In genomic region chr17:56510970-56511706, GRCm38 (mm10) we compare ENCODE assay signal across 8 mouse cellular contexts. TPM values are rescaled to one million over a fixed set of nuclear protein-coding genes. Genes with fewer than 3 reads are reported as not detected.
DNase-seq lines count a peak whose midpoint lies in the region; ATAC-seq and TF ChIP-seq lines count a peak whose summit lies in the region.

No protein-coding gene starts in this region.

- peak overlapping the region; percentile 32 for H3K4me3 ChIP-seq in heart, embryonic 12.5 days
- peak overlapping the region; percentile 51 for H3K4me3 ChIP-seq in G1E (ENCODE audit: low read depth, low read length)
- peak overlapping the region; percentile 19 for H3K4me3 ChIP-seq in forebrain, postnatal 0 days (ENCODE audit: low read depth, low read length)
- H3K4me3 ChIP-seq in midbrain, embryonic 12.5 days = peak overlapping the region; percentile 24

- H3K4me1 ChIP-seq in heart, embryonic 12.5 days (replicated peaks) = peaks cover 14% of the 10 kb centered on the region
- peaks cover 44% of the 10 kb centered on the region for H3K4me1 ChIP-seq in G1E (ENCODE audit: insufficient read depth, low read depth, low read length)
- H3K4me1 ChIP-seq in forebrain, postnatal 0 days (ENCODE audit: insufficient read depth) = peaks cover 17% of the 10 kb centered on the region
- peaks cover 63% of the 10 kb centered on the region for H3K4me1 ChIP-seq in midbrain, embryonic 12.5 days

- H3K36me3 ChIP-seq in heart, embryonic 12.5 days = no peaks in the 10 kb centered on the region
- H3K36me3 ChIP-seq in G1E (replicated peaks) = no peaks in the 10 kb centered on the region
- H3K36me3 ChIP-seq in forebrain, postnatal 0 days (ENCODE audit: insufficient read depth) = no peaks in the 10 kb centered on the region
- no peaks in the 10 kb centered on the region for H3K36me3 ChIP-seq in midbrain, embryonic 12.5 days

- peaks cover 14% of the 10 kb centered on the region; the same call in 1 of the 2 replicates for H3K9me3 ChIP-seq in heart, embryonic 12.5 days (replicated peaks)
- H3K9me3 ChIP-seq in G1E (replicated peaks) = peaks cover 37% of the 10 kb centered on the region
- H3K9me3 ChIP-seq in forebrain, postnatal 0 days (ENCODE audit: low read length) = no peaks in the 10 kb centered on the region
- H3K9me3 ChIP-seq in midbrain, embryonic 12.5 days = no peaks in the 10 kb centered on the region

- 8% methylated on average over 59 of the region's 60 CpGs for WGBS in heart, embryonic 12.5 days
- WGBS in forebrain, postnatal 0 days = 10% methylated on average over 59 of the region's 60 CpGs
- WGBS in midbrain, embryonic 12.5 days = 9% methylated on average over 60 of the region's 60 CpGs

- no peak for TF ChIP-seq CTCF in G1E (IDR thresholded peaks at IDR 0.05; ENCODE audit: low read depth, low read length)
- no peak; the same call in 1 of the 2 replicates for TF ChIP-seq CTCF in forebrain, postnatal 0 days (IDR thresholded peaks at IDR 0.05; ENCODE audit: low read depth)

- ATAC-seq in heart, embryonic 12.5 days (ENCODE audit: insufficient number of reproducible peaks, low FRiP score) = no peak
- ATAC-seq in G1E (ENCODE audit: extremely low read depth, insufficient number of reproducible peaks, low FRiP score, poor library complexity, severe bottlenecking) = no peak
- ATAC-seq in forebrain, postnatal 0 days = no peak
- ATAC-seq in midbrain, embryonic 12.5 days (ENCODE audit: low FRiP score, low read depth) = no peak
- no peak for ATAC-seq in CD4-positive, CD25-positive, alpha-beta regulatory T cell, adult 4 months

- no peak overlapping the region for H3K27ac ChIP-seq in heart, embryonic 12.5 days (ENCODE audit: poor library complexity, severe bottlenecking)
- no peak overlapping the region for H3K27ac ChIP-seq in forebrain, postnatal 0 days (ENCODE audit: low read depth, low read length)
- no peak overlapping the region for H3K27ac ChIP-seq in midbrain, embryonic 12.5 days (replicated peaks)

- no peak for DNase-seq in heart, postnatal 25 days (ENCODE audit: low spot score)
- no peak for DNase-seq in G1E (ENCODE audit: low spot score)
- no peak for DNase-seq in forebrain, postnatal 0 days
- DNase-seq in yolk sac, embryonic 10.5 days (ENCODE audit: low spot score) = no peak
- DNase-seq in thymus, adult 18-20 months = no peak

- no peak overlapping the region for H3K9ac ChIP-seq in heart, embryonic 12.5 days
- peak overlapping the region; percentile 31; the same call in 1 of the 2 replicates for H3K9ac ChIP-seq in forebrain, postnatal 0 days
- H3K9ac ChIP-seq in midbrain, embryonic 12.5 days (replicated peaks) = peak overlapping the region; percentile 17; the same call in 1 of the 2 replicates

- peak overlapping the region; percentile 52 for H3K4me2 ChIP-seq in heart, embryonic 12.5 days
- peak overlapping the region; percentile 41 for H3K4me2 ChIP-seq in forebrain, postnatal 0 days (ENCODE audit: low read depth)
- H3K4me2 ChIP-seq in midbrain, embryonic 12.5 days (replicated peaks) = peak overlapping the region; percentile 34

- H3K27me3 ChIP-seq in heart, embryonic 12.5 days (replicated peaks) = peaks cover 73% of the 10 kb centered on the region
- H3K27me3 ChIP-seq in G1E (ENCODE audit: insufficient read depth, low read length) = peaks cover 55% of the 10 kb centered on the region
- no peaks in the 10 kb centered on the region; the same call in 1 of the 2 replicates for H3K27me3 ChIP-seq in forebrain, postnatal 0 days (ENCODE audit: insufficient read depth, low read length)
- H3K27me3 ChIP-seq in midbrain, embryonic 12.5 days = peaks cover 61% of the 10 kb centered on the region

- intact Hi-C loops in heart, postnatal 25 days (cut with DNase I) = no loop called here

RNA-seq across cellular contexts. Expression of gene Znrf4, which starts 1.1 kb away (rescaled TPM):
- not detected in 2 replicates for polyA plus RNA-seq in heart, embryonic 12.5 days (2016; fragmentation: Nextera tagmentation; extraction: Ambion mirVana)
- total RNA-seq in heart, postnatal 25 days (2021) = not detected
- total RNA-seq in G1E (2014; fragmentation: Nextera tagmentation) (not detected in 2 replicates), G1E (2017) (0.17 TPM in 1 of 2 replicates, not detected in the other)
- not detected in 2 replicates for polyA plus RNA-seq in G1E (2012)
- not detected in 2 replicates for total RNA-seq in forebrain, postnatal 0 days (2014; rRNA removed)
- 0.13 and 0.16 TPM in 2 replicates for polyA plus RNA-seq in forebrain, postnatal 0 days (2015; fragmentation: Nextera tagmentation; extraction: Ambion mirVana)
- polyA plus RNA-seq in midbrain, embryonic 12.5 days (2016; fragmentation: Nextera tagmentation; extraction: Ambion mirVana) = not detected in 2 replicates
- not detected for polyA plus RNA-seq in CD4-positive, CD25-positive, alpha-beta regulatory T cell, adult 4 months (2017; shearing (Covaris generic))

RNA-seq across cellular contexts. Expression of gene Ptprs, which starts 34.9 kb away (rescaled TPM):
- polyA plus RNA-seq in heart, embryonic 12.5 days (2016; fragmentation: Nextera tagmentation; extraction: Ambion mirVana) = 86.8 and 90.2 TPM in 2 replicates
- 10 to 100 TPM; 42.2 to 52.2 TPM for total RNA-seq in heart, postnatal 25 days (2021)
- 70.5 and 77.2 TPM in 2 replicates for total RNA-seq in G1E (2014; fragmentation: Nextera tagmentation)
- 16.4 and 16.7 TPM in 2 replicates for total RNA-seq in G1E (2017)
- 83.6 and 90.8 TPM in 2 replicates for polyA plus RNA-seq in G1E (2012)
- total RNA-seq in forebrain, postnatal 0 days (2014; rRNA removed) = 568 and 711 TPM in 2 replicates
- polyA plus RNA-seq in forebrain, postnatal 0 days (2015; fragmentation: Nextera tagmentation; extraction: Ambion mirVana) = 196 and 250 TPM in 2 replicates
- 290 and 332 TPM in 2 replicates for polyA plus RNA-seq in midbrain, embryonic 12.5 days (2016; fragmentation: Nextera tagmentation; extraction: Ambion mirVana)
- 1 to 10 TPM; 5.5 to 8.9 TPM for polyA plus RNA-seq in CD4-positive, CD25-positive, alpha-beta regulatory T cell, adult 4 months (2017; shearing (Covaris generic))

RNA-seq across cellular contexts. Expression of gene Gm20219, which starts 43.0 kb away (rescaled TPM):
- polyA plus RNA-seq in heart, embryonic 12.5 days (2016; fragmentation: Nextera tagmentation; extraction: Ambion mirVana) = 0.35 and 0.40 TPM in 2 replicates
- total RNA-seq in heart, postnatal 25 days (2021) = under 1 TPM; 0.26 to 0.28 TPM
- 4.4 and 6.5 TPM in 2 replicates for total RNA-seq in G1E (2014; fragmentation: Nextera tagmentation)
- 0.38 and 0.41 TPM in 2 replicates for total RNA-seq in G1E (2017)
- 0.69 and 1.0 TPM in 2 replicates for polyA plus RNA-seq in G1E (2012)
- total RNA-seq in forebrain, postnatal 0 days (2014; rRNA removed) = 0.33 TPM in 1 of 2 replicates, not detected in the other
- 0.29 and 0.40 TPM in 2 replicates for polyA plus RNA-seq in forebrain, postnatal 0 days (2015; fragmentation: Nextera tagmentation; extraction: Ambion mirVana)
- 1.6 and 1.9 TPM in 2 replicates for polyA plus RNA-seq in midbrain, embryonic 12.5 days (2016; fragmentation: Nextera tagmentation; extraction: Ambion mirVana)
- 1 to 10 TPM; 3.1 to 3.2 TPM for polyA plus RNA-seq in CD4-positive, CD25-positive, alpha-beta regulatory T cell, adult 4 months (2017; shearing (Covaris generic))
